In genomic region chr9:43984181-43985062, GRCm38 (mm10) we compare ENCODE assay signal across 8 mouse cellular contexts. TPM values are rescaled to one million over a fixed set of nuclear protein-coding genes. Genes with fewer than 3 reads are reported as not detected.
A peak's percentile ranks its signal among the peaks of the same experiment; 100 is the strongest.
DNase-seq lines count a peak whose midpoint lies in the region; ATAC-seq and TF ChIP-seq lines count a peak whose summit lies in the region.

No protein-coding gene starts in this region.

- H3K79me3 ChIP-seq in C2C12 (ENCODE audit: low read depth): no peaks in the 10 kb centered on the region

- H3K9me3 ChIP-seq in embryonic facial prominence, embryonic 10.5 days: no peaks in the 10 kb centered on the region
- no peaks in the 10 kb centered on the region for H3K9me3 ChIP-seq in limb, embryonic 14.5 days (ENCODE audit: control insufficient read depth, low read length)
- H3K9me3 ChIP-seq in neural tube, embryonic 12.5 days: no peaks in the 10 kb centered on the region

- H3K4me2 ChIP-seq in limb, embryonic 14.5 days (replicated peaks; ENCODE audit: low read depth, low read length, severe bottlenecking): no peak overlapping the region
- H3K4me2 ChIP-seq in neural tube, embryonic 12.5 days (replicated peaks): no peak overlapping the region

- intact Hi-C loops in heart, adult 2 months (cut with DNase I): loop anchor here (1.0 to 10.0 kb wide), 5 partner anchors 82 to 400 kb away; partner anchors contain the start of genes Cbl and Nlrx1

- no peaks in the 10 kb centered on the region for H3K36me3 ChIP-seq in C2C12 (ENCODE audit: control insufficient read depth, insufficient read depth)
- no peaks in the 10 kb centered on the region for H3K36me3 ChIP-seq in embryonic facial prominence, embryonic 10.5 days (replicated peaks)
- no peaks in the 10 kb centered on the region for H3K36me3 ChIP-seq in heart, adult 2 months (ENCODE audit: control insufficient read depth, insufficient read depth, low read length)
- no peaks in the 10 kb centered on the region for H3K36me3 ChIP-seq in limb, embryonic 14.5 days (ENCODE audit: control insufficient read depth, insufficient read depth, low read length)
- no peaks in the 10 kb centered on the region for H3K36me3 ChIP-seq in neural tube, embryonic 12.5 days

- DNase-seq in adrenal gland, postnatal 25 days: peak; percentile 77
- DNase-seq in embryonic facial prominence, embryonic 10.5 days (ENCODE audit: low spot score): peak; percentile 83
- DNase-seq in heart, adult 2 months: peak; percentile 86 to 87
- peak; percentile 88 for DNase-seq in kidney, adult 9 months
- peak; percentile 87 for DNase-seq in limb, embryonic 14.5 days (ENCODE audit: low spot score)
- peak; percentile 87 for DNase-seq in testis, postnatal 10 days (ENCODE audit: low spot score)

- 49% methylated on average over 8 of the region's 8 CpGs for WGBS in embryonic facial prominence, embryonic 10.5 days
- 30% methylated on average over 8 of the region's 8 CpGs for WGBS in heart, adult 2 months
- WGBS in limb, embryonic 14.5 days: 48% methylated on average over 8 of the region's 8 CpGs
- WGBS in neural tube, embryonic 12.5 days: 47% methylated on average over 8 of the region's 8 CpGs

- peak; percentile 20; the same call in 1 of the 2 replicates for ATAC-seq in limb, embryonic 14.5 days (ENCODE audit: low FRiP score, low read depth)
- ATAC-seq in neural tube, embryonic 12.5 days (ENCODE audit: low FRiP score, low read depth): peak; percentile 41; the same call in 1 of the 2 replicates

- H3K27ac ChIP-seq in embryonic facial prominence, embryonic 10.5 days (replicated peaks): no peak overlapping the region
- peak overlapping the region; percentile 74 for H3K27ac ChIP-seq in heart, adult 2 months
- no peak overlapping the region for H3K27ac ChIP-seq in limb, embryonic 14.5 days (replicated peaks; ENCODE audit: low read depth, low read length)
- H3K27ac ChIP-seq in neural tube, embryonic 12.5 days: no peak overlapping the region

- no peaks in the 10 kb centered on the region for H3K79me2 ChIP-seq in C2C12 (ENCODE audit: control insufficient read depth, insufficient read depth)
- no peaks in the 10 kb centered on the region for H3K79me2 ChIP-seq in heart, adult 2 months (replicated peaks; ENCODE audit: control insufficient read depth, insufficient read depth, low read length)

- no peak overlapping the region for H3K4me3 ChIP-seq in C2C12 (ENCODE audit: insufficient read depth, poor library complexity, severe bottlenecking)
- H3K4me3 ChIP-seq in embryonic facial prominence, embryonic 10.5 days: no peak overlapping the region
- H3K4me3 ChIP-seq in heart, adult 2 months: no peak overlapping the region
- no peak overlapping the region for H3K4me3 ChIP-seq in limb, embryonic 14.5 days (replicated peaks; ENCODE audit: low read length)
- no peak overlapping the region for H3K4me3 ChIP-seq in neural tube, embryonic 12.5 days

- no peak for TF ChIP-seq POLR2A in heart, adult 2 months (IDR thresholded peaks at IDR 0.05; ENCODE audit: insufficient read depth, low read depth, low read length)
- no peak for TF ChIP-seq POLR2A in limb, embryonic 14.5 days (IDR thresholded peaks at IDR 0.05; ENCODE audit: borderline replicate concordance, extremely low read depth, insufficient read depth, insufficient read length)

- H3K27me3 ChIP-seq in C2C12 (ENCODE audit: control insufficient read depth, insufficient read depth, insufficient read length): no peaks in the 10 kb centered on the region
- H3K27me3 ChIP-seq in embryonic facial prominence, embryonic 10.5 days (replicated peaks; ENCODE audit: low read depth, poor library complexity, severe bottlenecking): peaks cover 17% of the 10 kb centered on the region
- no peaks in the 10 kb centered on the region for H3K27me3 ChIP-seq in heart, adult 2 months (ENCODE audit: control insufficient read depth, insufficient read depth, low read length)
- H3K27me3 ChIP-seq in limb, embryonic 14.5 days (ENCODE audit: control insufficient read depth, insufficient read depth, low read length): no peaks in the 10 kb centered on the region
- no peaks in the 10 kb centered on the region for H3K27me3 ChIP-seq in neural tube, embryonic 12.5 days (replicated peaks)

- H3K4me1 ChIP-seq in embryonic facial prominence, embryonic 10.5 days: peaks cover 19% of the 10 kb centered on the region
- H3K4me1 ChIP-seq in heart, adult 2 months (ENCODE audit: control insufficient read depth, insufficient read depth, low read length): peaks cover 9% of the 10 kb centered on the region
- peaks cover 10% of the 10 kb centered on the region for H3K4me1 ChIP-seq in limb, embryonic 14.5 days (ENCODE audit: control insufficient read depth, insufficient read depth, low read length)
- H3K4me1 ChIP-seq in neural tube, embryonic 12.5 days: peaks cover 3% of the 10 kb centered on the region

- peak; percentile 71 for TF ChIP-seq CTCF in C2C12 (IDR thresholded peaks at IDR 0.05; ENCODE audit: control insufficient read depth, insufficient read depth, insufficient read length)
- peak; percentile 98 for TF ChIP-seq CTCF in heart, adult 2 months (IDR thresholded peaks at IDR 0.05)

- no peak overlapping the region for H3K9ac ChIP-seq in heart, adult 2 months (ENCODE audit: low read depth, low read length)
- H3K9ac ChIP-seq in limb, embryonic 14.5 days (ENCODE audit: low read depth, low read length, severe bottlenecking): no peak overlapping the region
- no peak overlapping the region for H3K9ac ChIP-seq in neural tube, embryonic 12.5 days

- no peak overlapping the region for H3ac ChIP-seq in C2C12 (ENCODE audit: control insufficient read depth, insufficient read length, low read depth)

- TF ChIP-seq EP300 in heart, adult 2 months (IDR thresholded peaks at IDR 0.05; ENCODE audit: insufficient read depth, low read depth, low read length): peak; percentile 84

TF ChIP-seq in C2C12, 6 proteins besides CTCF, POLR2A, EP300 and RAD21:
- TF ChIP-seq USF1 (IDR thresholded peaks at IDR 0.05; ENCODE audit: low read depth): no peak
- TF ChIP-seq MYOD1 (IDR thresholded peaks at IDR 0.05; ENCODE audit: control insufficient read depth, insufficient read length, low read depth): no peak
- TF ChIP-seq CEBPB (IDR thresholded peaks at IDR 0.05; ENCODE audit: low read depth): no peak
- no peak for TF ChIP-seq MAX (IDR thresholded peaks at IDR 0.05)
- TF ChIP-seq MYOG (IDR thresholded peaks at IDR 0.05; ENCODE audit: control insufficient read depth, extremely low read depth, insufficient read length): no peak
- no peak for TF ChIP-seq FOSL1 (IDR thresholded peaks at IDR 0.05; ENCODE audit: insufficient read depth, low read length, poor library complexity, severe bottlenecking)

RNA-seq across cellular contexts. Expression of gene Thy1, which starts 58.8 kb away (rescaled TPM):
- not detected for polyA plus RNA-seq in C2C12 (2012; fragmentation: generic; extraction: Trizol)
- total RNA-seq in adrenal gland, postnatal 25 days (2021): 30.8 and 37.7 TPM in 2 replicates
- polyA plus RNA-seq in embryonic facial prominence, embryonic 10.5 days (2016; fragmentation: Nextera tagmentation; extraction: Ambion mirVana): 0.39 and 0.41 TPM in 2 replicates
- 10 to 100 TPM in 1 of 2 experiments, 1 to 10 TPM in 1; 6.6 to 15.5 TPM for total RNA-seq in heart, adult 2 months (2021)
- polyA plus RNA-seq in heart, adult 2 months (2012; rRNA removed): 32.3 and 42.7 TPM in 2 replicates
- polyA plus RNA-seq in limb, embryonic 14.5 days (2012; rRNA removed): 49.8 and 50.4 TPM in 2 replicates
- polyA plus RNA-seq in limb, embryonic 14.5 days (2014; fragmentation: Nextera tagmentation; extraction: Ambion mirVana): 12.6 and 17.2 TPM in 2 replicates
- 0.33 and 0.91 TPM in 2 replicates for polyA plus RNA-seq in neural tube, embryonic 12.5 days (2016; fragmentation: Nextera tagmentation; extraction: Ambion mirVana)
